Mouse (Mus musculus) gastrocnemius, postnatal 14 days (tissue): ENCODE measurements around the gene Idua. TPM values are rescaled to one million over a fixed set of nuclear protein-coding genes. Genes with fewer than 3 reads are reported as not detected.
"Not testable (repeated sequence)": the region's sequence is repeated elsewhere in the genome, so short reads cannot be mapped to it uniquely, and the experiment has no call there.

ENCODE experiments used
- DNase-seq: peaks from one replicate; pipeline ENCODE4 v3.0.0; 2021; ENCODE audit warnings: mixed read lengths
- intact Hi-C: fragments of 180-260 bp; cut with DNase I; formaldehyde crosslinking; loops from one replicate; pipeline ENCODE4 v1.15.1; 2025; ENCODE audit warnings: low total_unique reads
- long read RNA-seq, 2 experiments: library from polyadenylated mRNA; stranded (forward); transcript quantifications; one replicate each; pipeline ENCODE4 v2.0.0; 2021
- total RNA-seq, 2 experiments: library from RNA; stranded (reverse); gene quantifications; 2 replicates each; pipeline ENCODE4 v1.2.3; 2021

Idua gene
- 1 to 10 TPM; 5.8 to 8.8 TPM for total RNA-seq
- long read RNA-seq, experiment 1, transcript Idua-202 (14 exons, 3,373 nt) = major isoform, 5 of 8 reads
- long read RNA-seq, experiment 1, partial matches to known transcripts = 1 of 8 reads
- long read RNA-seq, experiment 1, other reads (novel, unspliced or antisense) = 2 of 8 reads
- long read RNA-seq, experiment 2, transcript Idua-202 (14 exons, 3,373 nt) = major isoform, 8 of 20 reads
- long read RNA-seq, experiment 2, partial matches to known transcripts = 4 of 20 reads
- long read RNA-seq, experiment 2, other reads (novel, unspliced or antisense) = 8 of 20 reads

DNA sequence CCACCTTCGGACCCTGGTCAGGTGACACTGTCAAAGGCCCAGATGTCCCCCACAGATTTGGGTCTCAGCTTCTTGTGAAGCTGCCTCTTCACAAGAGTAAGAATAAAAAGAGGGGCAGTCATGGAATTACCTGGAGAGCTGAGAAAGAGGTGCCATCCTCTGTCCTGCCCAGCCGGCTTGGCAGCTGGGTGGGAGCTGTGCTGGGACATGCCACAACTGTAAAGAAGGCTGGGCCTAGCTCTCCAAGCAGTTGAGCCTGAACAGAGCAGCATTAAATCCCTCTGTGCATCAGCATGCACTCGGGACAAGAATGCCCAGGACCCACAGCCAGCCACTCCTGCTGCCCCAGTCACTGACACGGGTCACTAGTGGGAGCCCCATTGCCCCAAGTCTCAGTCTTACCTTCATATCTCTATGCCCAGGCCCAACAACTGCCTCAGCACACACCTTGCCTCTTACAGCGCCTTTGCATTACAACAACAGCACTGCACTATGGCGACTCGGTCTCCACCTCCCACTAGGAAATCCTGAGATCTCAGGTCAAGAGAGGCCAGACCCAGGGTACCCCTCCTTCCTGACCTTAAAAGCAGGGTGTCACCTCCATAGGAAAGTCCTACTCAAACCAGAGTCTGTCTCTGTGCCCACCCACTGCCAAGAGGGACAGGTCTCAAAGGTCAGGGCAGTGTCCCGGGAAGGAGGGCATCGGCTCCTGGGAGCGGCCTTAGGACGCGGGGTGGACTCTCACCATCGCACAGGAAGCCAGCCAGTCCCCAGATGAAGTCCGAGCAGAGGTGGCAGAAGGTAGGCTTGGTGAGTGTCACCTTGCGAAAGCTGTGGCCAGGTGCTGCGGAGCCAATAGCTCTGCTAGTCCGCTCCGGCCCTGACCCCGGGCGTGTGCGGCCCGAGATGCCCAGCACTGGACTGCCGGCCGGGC, at the start of gene Idua:
Idua (plus strand) TSS at position 634 of the 934 bp plus-strand sequence.
- DNase-seq = no peak
- intact Hi-C loops = no loop called here

DNA sequence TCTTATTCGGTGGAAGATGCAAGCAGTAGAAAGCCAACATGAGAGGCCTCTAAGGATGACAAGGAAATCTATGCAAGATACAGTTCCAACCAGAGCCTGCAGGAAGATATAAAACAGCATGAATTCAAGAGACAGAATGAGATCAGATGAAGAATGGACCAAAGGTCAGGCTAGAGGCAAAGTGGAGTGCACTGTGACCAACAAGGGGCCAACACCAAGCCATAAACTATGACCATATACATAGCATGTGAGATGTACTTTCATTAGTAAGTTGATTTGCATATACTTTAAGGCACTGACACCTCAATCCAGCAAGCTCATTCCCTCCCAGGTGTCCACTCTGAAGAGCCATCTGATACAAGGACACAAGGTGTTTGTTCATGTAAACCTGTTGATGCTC, 49.7 kb upstream of the Idua start:
- DNase-seq = no peak
- intact Hi-C loops = no loop called here

DNA sequence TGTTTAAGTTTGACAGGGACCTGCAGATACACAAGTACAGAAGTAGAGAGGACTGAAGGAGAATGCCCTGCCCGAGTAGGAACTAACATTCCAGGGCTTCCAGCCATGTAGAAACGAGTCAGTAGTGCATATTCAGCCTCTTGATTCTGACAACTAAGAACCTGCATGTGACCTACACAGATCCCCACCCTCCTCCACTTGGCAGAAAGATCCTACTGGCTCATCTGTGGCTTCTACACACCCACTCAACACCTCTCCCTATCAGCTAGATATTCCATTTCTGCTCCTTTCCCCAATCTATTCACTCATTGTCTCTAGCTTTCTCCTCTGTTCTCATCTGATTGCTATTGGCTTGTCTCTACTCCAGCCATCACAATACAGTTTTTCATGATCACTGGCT, 38.3 kb upstream of the Idua start:
- DNase-seq = no peak
- intact Hi-C loops = no loop called here

DNA sequence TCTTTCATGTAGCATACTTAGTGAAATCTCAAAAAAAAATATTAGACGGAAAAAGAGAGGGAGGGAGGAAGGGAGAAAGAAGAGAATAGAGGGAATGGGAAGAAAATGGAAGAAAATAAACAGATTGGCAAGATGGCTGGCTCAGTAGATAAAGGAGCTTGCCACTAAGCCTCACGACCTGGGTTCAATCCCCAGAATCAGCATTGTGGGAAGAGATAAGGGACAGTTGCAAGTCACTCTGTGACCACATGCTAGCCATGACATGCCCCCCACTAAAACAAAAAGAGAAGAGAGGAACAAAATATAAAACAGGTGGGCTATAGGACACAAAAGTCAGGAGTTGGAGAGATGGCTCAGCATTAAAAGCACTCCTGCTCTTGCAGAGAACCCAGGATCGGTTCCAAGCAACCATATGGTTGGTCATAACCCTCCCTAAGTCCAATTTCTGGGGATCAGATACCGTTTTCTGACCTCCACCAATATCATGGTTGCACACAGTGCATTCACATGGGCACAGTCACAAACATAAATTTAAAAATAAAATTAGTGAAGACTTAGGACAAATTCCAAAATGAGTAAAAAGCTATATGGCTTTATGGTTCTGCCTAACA, 34.0 kb upstream of the Idua start:
- intact Hi-C loops = no loop called here
- DNase-seq = no peak

DNA sequence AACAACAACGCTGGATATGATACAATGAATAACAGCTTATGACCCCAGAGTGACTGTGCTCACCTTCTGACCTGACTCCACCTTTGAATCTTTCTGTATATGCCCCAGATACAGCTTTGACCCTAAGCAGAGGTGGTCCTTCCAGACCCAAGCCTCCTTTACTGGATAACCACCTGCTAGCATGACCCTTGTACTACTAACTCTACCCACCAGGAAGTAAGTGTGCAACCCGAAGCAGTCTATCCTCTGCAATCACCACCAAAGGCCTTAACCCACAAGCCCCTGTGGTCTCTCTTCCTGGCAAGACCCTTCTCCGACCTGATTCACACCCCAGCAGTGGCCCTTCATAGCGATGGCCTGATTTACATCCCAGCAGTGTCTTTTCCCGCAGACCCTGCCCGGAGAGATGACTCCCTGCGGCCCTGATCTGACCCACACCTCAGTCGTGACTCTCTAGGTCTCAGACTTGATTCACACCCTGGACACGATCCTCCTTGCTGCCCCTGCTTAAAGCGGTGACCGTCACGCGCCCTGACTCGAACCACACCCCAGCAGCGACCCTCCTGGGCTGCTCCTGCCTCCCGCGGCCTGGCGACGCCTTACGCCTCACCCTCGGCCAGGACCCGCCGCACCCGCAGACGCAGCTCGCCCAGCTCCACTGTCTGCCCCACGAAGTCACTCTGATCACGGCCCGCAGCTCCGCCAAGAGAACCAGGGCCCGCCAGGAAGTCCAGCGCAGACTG, 31.1 kb upstream of the Idua start:
- intact Hi-C loops = no loop called here
- DNase-seq = no peak

DNA sequence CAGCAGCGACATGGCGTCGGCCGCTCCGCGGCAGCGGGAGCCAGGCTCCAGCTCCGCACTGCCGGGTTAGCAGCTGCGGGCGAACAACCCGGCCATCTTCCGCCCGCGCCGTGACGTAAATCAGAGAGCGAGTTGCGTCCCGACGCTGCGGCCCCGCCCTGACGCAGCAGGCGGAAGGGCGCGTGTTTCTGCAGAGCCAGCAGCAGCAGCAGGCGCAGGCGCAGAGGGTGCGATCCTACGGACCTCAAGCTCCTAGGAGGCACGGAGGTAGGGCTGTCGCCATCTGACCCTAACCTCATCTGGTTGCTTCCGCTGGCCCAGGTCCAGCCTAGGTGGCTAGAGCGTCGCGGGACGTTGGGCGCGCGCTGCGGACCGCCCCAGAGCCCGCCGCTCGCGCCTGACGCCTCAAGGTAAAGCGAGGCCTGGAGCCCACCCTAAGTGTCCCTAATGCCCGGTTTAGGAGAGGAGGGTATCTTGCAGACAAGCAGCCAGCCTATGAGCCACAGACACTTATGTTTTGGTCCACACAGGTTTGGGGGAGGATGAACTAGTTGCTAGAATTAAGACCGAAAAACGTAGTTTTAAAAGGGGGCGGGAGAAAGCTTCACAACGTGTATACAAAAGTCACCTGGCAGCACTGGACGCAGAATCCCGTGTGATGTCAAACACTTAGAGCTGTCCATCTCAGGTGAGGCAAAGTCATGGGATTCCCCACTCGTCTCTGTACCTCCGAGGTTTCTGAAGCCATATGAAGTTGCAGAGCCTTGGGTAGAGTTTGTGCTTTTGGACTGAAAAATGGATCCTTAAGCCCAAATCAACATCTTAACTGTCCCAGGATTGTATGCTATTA, 30.3 kb upstream of the Idua start, which contains the start of the genes Gak and Tmem175:
Gak (minus strand) TSS at position 122 of the 850 bp plus-strand sequence.
Tmem175 (plus strand) TSS at position 137 of the 850 bp plus-strand sequence.
- intact Hi-C loops = no loop called here
- peak; percentile 93 for DNase-seq

DNA sequence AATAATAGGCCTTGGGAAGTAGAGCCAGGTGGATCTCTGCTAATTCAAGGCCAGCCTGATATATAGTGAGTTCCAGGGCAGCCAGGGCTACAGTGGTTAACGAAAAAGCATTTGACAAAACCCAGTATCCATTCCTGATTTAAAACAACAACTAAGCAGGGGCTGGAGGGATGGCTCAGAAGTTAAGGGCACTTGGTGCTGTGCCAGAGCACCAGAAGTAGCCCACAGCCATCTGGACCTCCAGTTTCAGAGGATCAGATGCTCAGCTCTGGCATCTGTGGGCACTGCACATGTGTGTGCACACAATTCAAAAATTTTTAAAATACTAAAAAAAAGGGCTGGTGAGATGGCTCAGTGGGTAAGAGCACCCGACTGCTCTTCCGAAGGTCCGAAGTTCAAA, 26.5 kb upstream of the Idua start:
- intact Hi-C loops = no loop called here
- no peak for DNase-seq

DNA sequence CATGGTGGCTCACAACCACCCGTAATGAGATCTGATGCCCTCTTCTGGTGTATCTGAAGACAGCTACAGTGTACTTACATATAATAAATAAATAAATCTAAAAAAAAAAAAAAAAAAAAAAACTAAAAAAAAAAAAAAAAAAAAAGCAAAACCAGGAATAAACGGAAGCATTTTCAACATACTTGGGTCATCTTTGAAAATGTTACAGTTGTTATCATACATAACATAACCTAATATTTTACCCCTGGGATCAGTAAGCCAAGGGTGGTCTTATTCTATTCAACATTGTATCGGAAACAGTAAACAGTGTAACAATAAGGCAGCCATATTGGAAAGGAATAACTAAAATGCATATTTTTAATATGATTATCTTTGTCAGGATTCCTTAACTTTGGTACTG, 26.0 kb upstream of the Idua start:
- intact Hi-C loops, DNase-seq: not testable (repeated sequence)

DNA sequence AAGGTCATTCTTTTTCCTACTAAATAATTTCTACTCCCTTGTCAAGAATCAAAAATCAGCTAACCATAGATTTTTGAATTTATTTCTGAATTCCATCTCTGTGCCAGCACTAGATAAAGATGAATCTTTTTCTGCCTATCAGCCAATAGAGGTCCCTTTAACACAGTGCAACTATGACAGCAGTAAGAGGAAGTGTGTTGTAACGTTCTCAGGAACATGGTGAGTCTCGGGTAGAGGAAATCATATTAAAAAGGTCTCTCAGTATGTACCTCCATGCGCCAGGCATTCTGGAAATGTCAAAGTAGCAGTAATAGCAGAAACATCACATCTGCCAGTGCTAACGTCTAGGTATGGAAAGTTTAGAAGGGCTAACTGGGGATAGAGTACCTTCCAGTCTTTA, 24.0 kb upstream of the Idua start:
- no peak for DNase-seq
- intact Hi-C loops = no loop called here

DNA sequence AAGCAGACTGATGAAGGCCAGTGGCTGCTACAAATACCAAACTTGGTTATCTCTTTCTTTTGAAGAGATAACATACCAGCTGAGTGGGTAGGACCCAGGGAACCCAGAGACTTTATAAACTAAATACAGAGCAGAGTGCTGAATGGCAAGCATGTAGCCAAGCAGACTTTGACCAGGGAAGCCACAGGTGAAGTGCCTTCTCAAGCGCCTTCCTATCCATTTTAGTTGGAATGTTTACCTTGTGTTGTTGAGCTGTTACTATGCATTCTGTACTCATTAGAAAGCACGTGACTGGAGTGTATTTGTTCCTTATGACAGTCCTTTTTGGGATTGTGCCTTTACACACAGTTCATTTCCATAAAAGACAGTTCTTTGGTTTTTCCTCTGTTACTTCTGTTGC, 16.5 kb upstream of the Idua start:
- DNase-seq = no peak
- intact Hi-C loops = loop anchor here (10.0 kb wide), 1 partner anchor 279 kb away; the partner anchor contains the start of gene Gm42517

DNA sequence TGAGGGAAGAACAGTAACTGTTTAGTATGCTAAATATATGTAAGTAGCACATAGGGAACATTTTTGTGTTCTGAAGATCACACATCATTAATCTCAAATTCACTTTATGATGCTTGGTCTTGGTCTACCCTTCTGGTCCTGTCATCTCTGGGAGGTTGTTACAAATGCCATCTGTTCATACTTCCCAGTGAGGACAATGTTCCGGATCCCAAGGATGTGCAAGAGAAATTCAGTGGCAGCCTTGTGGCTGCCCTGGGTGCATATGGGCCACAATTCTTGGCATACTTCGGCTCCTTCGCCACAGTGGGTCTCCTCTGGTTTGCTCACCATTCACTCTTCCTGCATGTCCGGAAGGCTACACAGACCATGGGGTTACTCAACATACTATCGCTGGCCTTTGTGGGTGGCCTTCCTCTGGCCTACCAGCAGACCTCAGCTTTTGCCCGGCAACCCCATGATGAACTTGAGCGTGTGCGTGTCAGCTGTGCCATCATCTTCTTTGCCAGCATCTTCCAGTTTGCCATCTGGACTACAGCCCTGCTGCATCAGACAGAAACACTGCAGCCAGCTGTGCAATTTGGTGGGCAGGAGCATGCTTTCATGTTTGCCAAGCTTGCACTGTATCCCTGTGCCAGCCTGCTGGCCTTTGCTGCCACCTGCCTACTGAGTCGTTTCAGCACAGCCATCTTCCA, 14.3 kb upstream of the Idua start:
- intact Hi-C loops = loop anchor here (10.0 kb wide), 1 partner anchor 281 kb away; the partner anchor contains the start of gene Gm42517
- DNase-seq = peak; percentile 56

DNA sequence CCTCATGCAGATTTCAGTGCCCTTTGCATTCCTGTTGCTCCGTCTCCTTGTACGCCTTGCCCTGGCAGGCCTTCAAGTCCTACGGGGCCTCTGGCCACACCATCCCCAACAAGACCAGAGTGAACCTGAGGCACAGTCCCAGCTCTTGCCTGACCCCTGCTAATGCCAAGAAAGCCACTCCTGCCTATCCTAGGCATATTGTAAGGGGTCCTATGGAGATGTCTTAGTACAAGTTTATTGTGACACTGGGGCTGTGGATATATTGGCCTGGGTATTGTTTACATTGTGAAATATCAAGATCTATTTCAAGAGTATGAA, 13.8 kb upstream of the Idua start:
- DNase-seq = no peak
- intact Hi-C loops = loop anchor here (10.0 kb wide), 1 partner anchor 282 kb away; the partner anchor contains the start of gene Gm42517

DNA sequence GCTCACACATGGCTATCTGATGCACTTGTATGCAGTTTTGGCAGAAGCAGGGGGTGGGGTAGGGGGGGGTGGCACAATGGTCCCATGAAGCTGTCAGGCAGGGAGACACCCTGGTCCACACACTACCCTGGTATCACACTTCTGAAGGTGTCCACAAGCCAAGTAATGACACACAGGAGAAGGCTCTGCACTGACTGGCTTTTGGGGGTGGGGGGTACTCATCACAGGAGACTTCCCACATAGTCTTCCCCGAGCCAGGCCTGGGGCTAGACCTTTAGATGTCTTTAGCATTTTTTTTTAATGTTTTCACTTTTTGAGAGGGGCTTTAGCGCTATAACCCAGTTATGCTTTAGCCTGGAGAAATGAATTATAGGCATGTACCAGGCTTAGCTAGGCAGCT, 12.8 kb upstream of the Idua start:
- DNase-seq = no peak
- intact Hi-C loops = loop anchor here (10.0 kb wide), 1 partner anchor 283 kb away; the partner anchor contains the start of gene Gm42517

DNA sequence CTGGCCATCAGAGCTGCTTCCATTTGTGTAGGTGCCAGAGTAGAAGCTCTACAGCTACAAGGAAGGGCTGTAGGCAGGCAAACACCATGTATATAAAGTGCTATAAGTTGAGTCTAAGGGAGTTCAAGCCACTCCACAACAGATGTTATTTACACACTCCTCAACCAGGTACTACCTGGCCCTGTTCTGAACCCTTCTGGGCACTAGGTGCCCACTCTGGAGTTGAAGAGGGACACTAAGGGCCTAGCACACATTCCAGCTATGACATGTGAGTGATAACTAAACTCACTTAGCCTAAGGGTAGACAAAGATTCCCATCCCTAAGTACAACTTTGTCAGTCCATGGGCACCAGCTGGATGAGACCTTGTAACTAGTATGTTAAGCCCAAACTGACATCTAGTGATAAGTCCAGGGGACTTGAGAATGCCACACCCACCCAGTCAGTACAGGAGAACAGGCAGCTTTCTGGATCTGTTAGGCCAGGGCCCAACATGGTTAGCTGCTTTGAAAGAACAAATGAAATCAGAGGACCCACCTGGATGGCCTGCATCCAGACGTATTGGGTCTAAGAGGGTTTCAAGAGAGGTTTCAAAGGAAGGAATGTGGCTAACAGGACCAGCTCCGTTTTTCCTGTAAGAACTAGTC, 12.2 kb upstream of the Idua start:
- intact Hi-C loops = loop anchor here (10.0 kb wide), 1 partner anchor 283 kb away; the partner anchor contains the start of gene Gm42517
- no peak for DNase-seq

DNA sequence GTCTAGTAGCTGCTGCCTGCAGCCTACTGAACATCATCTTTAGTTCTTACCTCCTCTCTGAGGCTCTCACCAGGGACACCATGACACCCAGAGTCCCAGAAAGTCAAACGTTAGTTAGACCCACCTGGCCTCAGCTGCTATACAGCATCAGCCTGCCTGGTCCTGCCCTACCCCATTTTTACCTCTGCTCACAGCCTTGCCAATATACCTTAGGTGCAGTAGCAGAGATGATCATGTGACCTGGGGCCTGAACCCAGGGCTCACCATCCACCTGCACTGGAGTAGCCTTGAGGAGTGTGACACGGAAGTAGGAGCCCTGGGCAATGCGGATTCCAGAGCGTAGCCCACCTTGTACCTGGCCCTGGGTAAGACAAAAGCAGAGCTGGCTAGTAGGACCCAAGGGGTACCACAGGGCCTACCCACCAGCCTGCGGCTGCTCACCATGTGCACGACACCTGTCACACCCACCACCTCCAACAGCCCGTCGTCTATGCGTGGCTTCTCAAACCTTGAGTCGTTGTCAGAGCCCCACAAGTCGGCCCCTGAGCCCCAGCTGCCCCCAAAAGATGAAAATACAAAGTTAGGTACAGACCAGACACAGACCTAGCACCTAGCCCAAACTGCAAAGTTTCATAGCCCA, 11.1 kb upstream of the Idua start:
- intact Hi-C loops = loop anchor here (10.0 kb wide), 1 partner anchor 284 kb away; the partner anchor contains the start of gene Gm42517
- no peak for DNase-seq

DNA sequence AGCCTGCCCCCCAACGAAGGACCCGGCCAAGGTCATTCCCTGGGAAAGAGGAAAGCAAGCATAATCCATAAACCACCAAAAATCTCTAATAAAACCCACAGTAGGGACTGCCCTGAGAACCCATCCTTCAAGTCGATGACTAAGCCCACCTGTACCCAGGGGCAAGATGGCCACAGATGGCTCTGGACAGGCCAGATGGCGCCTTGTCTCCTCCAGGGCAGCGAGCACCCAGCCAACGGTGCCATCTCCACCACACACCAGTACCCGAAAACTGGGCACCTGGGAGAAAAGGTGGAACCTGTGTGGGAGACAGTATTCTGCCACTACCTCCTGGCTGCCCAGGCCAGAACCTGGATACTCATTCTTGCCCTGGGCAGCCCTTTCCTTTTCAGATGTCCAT, 9.8 kb upstream of the Idua start:
- DNase-seq = no peak
- intact Hi-C loops = loop anchor here (5.0 kb wide), 1 partner anchor 223 kb away; no protein-coding TSS in a partner anchor
